Mouse (Mus musculus): ENCODE data around the gene Llcfc1. TPM values are rescaled to one million over a fixed set of nuclear protein-coding genes. Genes with fewer than 3 reads are reported as not detected.

Gene Llcfc1
- polyA plus RNA-seq, 1 experiment from 2014 or later, result not detected

GRCm38 (mm10) chr6:41704123-41704522, 19.9 kb downstream of the Llcfc1 start, which contains the start of gene Kel:
TSS of gene Kel (minus strand) at chr6:41704339.
- WGBS, result 7% methylated on average over 1 of the region's 1 CpGs
- H3K27me3 ChIP-seq (ENCODE audit: control insufficient read depth, insufficient read depth, low read length), result no peaks in the 10 kb centered on the region
- no peak within 1 kb of the TSS for H3K4me3 ChIP-seq (ENCODE audit: control insufficient read depth in 1 of 2, insufficient read depth in 1 of 2, low read depth in 1 of 2, low read length in 2 of 2)
- H3K9ac ChIP-seq (ENCODE audit: low read length), result no peak within 1 kb of the TSS
- H3K4me2 ChIP-seq (ENCODE audit: low read length), result no peak within 1 kb of the TSS
- no peak for ATAC-seq (ENCODE audit: insufficient number of reproducible peaks, insufficient read depth, low FRiP score, low read depth)
- H3K27ac ChIP-seq (replicated peaks in 1 of 2; ENCODE audit: control insufficient read depth in 1 of 2, insufficient read depth in 1 of 2, low read depth in 2 of 2, low read length in 2 of 2), result no peak within 1 kb of the TSS
- H3K4me1 ChIP-seq (ENCODE audit: control insufficient read depth in 2 of 2, insufficient read depth in 2 of 2, low read length in 2 of 2), result no peaks in the 10 kb centered on the region
- no peaks in the 10 kb centered on the region for H3K9me3 ChIP-seq (ENCODE audit: control insufficient read depth, low read length)
- no peaks in the 10 kb centered on the region for H3K36me3 ChIP-seq (ENCODE audit: control insufficient read depth, insufficient read depth, low read length)

GRCm38 (mm10) chr6:41706275-41706674, 22.0 kb downstream of the Llcfc1 start:
- ATAC-seq (ENCODE audit: insufficient number of reproducible peaks, insufficient read depth, low FRiP score, low read depth), result no peak

GRCm38 (mm10) chr6:41710281-41710680, 26.1 kb downstream of the Llcfc1 start:
- Histone ChIP-seq H3K9me3 (ENCODE audit: control insufficient read depth, low read length) (no peaks in the 10 kb centered on the region), H3K9ac (ENCODE audit: low read length) (no peak overlapping the region), H3K4me2 (ENCODE audit: low read length) (no peak overlapping the region), H3K4me1 (ENCODE audit: control insufficient read depth in 2 of 2, insufficient read depth in 2 of 2, low read length in 2 of 2) (no peaks in the 10 kb centered on the region), H3K27me3 (ENCODE audit: control insufficient read depth, insufficient read depth, low read length) (no peaks in the 10 kb centered on the region), H3K27ac (replicated peaks in 1 of 2; ENCODE audit: control insufficient read depth in 1 of 2, insufficient read depth in 1 of 2, low read depth in 2 of 2, low read length in 2 of 2) (no peak overlapping the region), H3K4me3 (ENCODE audit: control insufficient read depth in 1 of 2, insufficient read depth in 1 of 2, low read depth in 1 of 2, low read length in 2 of 2) (no peak overlapping the region), H3K36me3 (ENCODE audit: control insufficient read depth, insufficient read depth, low read length) (no peaks in the 10 kb centered on the region)
- no peak for ATAC-seq (ENCODE audit: insufficient number of reproducible peaks, insufficient read depth, low FRiP score, low read depth)
- WGBS, result 65% methylated on average over 1 of the region's 1 CpGs

More at GRCm38 (mm10) chr6:41706275-41706674, 22.0 kb downstream of the Llcfc1 start:
- no peak overlapping the region for H3K27ac ChIP-seq (replicated peaks in 1 of 2; ENCODE audit: control insufficient read depth in 1 of 2, insufficient read depth in 1 of 2, low read depth in 2 of 2, low read length in 2 of 2)
- H3K36me3 ChIP-seq (ENCODE audit: control insufficient read depth, insufficient read depth, low read length), result no peaks in the 10 kb centered on the region
- no peaks in the 10 kb centered on the region for H3K9me3 ChIP-seq (ENCODE audit: control insufficient read depth, low read length)
- WGBS, result 71% methylated on average over 7 of the region's 7 CpGs
- no peak overlapping the region for H3K4me3 ChIP-seq (ENCODE audit: control insufficient read depth in 1 of 2, insufficient read depth in 1 of 2, low read depth in 1 of 2, low read length in 2 of 2)
- H3K4me1 ChIP-seq (ENCODE audit: control insufficient read depth in 2 of 2, insufficient read depth in 2 of 2, low read length in 2 of 2), result no peaks in the 10 kb centered on the region
- H3K9ac ChIP-seq (ENCODE audit: low read length), result no peak overlapping the region
- no peaks in the 10 kb centered on the region for H3K27me3 ChIP-seq (ENCODE audit: control insufficient read depth, insufficient read depth, low read length)
- H3K4me2 ChIP-seq (ENCODE audit: low read length), result no peak overlapping the region

- H3K4me2 ChIP-seq (ENCODE audit: low read length), result no peak overlapping the region
- H3K27ac ChIP-seq (replicated peaks in 1 of 2; ENCODE audit: control insufficient read depth in 1 of 2, insufficient read depth in 1 of 2, low read depth in 2 of 2, low read length in 2 of 2), result no peak overlapping the region
- H3K4me3 ChIP-seq (ENCODE audit: control insufficient read depth in 1 of 2, insufficient read depth in 1 of 2, low read depth in 1 of 2, low read length in 2 of 2), result no peak overlapping the region
- 65% methylated on average over 2 of the region's 2 CpGs for WGBS
- no peaks in the 10 kb centered on the region for H3K9me3 ChIP-seq (ENCODE audit: control insufficient read depth, low read length)
- no peaks in the 10 kb centered on the region for H3K4me1 ChIP-seq (ENCODE audit: control insufficient read depth in 2 of 2, insufficient read depth in 2 of 2, low read length in 2 of 2)
- H3K36me3 ChIP-seq (ENCODE audit: control insufficient read depth, insufficient read depth, low read length), result no peaks in the 10 kb centered on the region
- H3K9ac ChIP-seq (ENCODE audit: low read length), result no peak overlapping the region
- no peaks in the 10 kb centered on the region for H3K27me3 ChIP-seq (ENCODE audit: control insufficient read depth, insufficient read depth, low read length)
- no peak for ATAC-seq (ENCODE audit: insufficient number of reproducible peaks, insufficient read depth, low FRiP score, low read depth)
Measured at GRCm38 (mm10) chr6:41721430-41721829, 37.2 kb downstream of the Llcfc1 start.

GRCm38 (mm10) chr6:41727989-41728609, 43.9 kb downstream of the Llcfc1 start:
- Histone ChIP-seq H3K9me3 (ENCODE audit: control insufficient read depth, low read length) (no peaks in the 10 kb centered on the region), H3K36me3 (ENCODE audit: control insufficient read depth, insufficient read depth, low read length) (no peaks in the 10 kb centered on the region), H3K27me3 (ENCODE audit: control insufficient read depth, insufficient read depth, low read length) (no peaks in the 10 kb centered on the region), H3K27ac (replicated peaks in 1 of 2; ENCODE audit: control insufficient read depth in 1 of 2, insufficient read depth in 1 of 2, low read depth in 2 of 2, low read length in 2 of 2) (no peak overlapping the region), H3K9ac (ENCODE audit: low read length) (no peak overlapping the region), H3K4me3 (ENCODE audit: control insufficient read depth in 1 of 2, insufficient read depth in 1 of 2, low read depth in 1 of 2, low read length in 2 of 2) (no peak overlapping the region), H3K4me2 (ENCODE audit: low read length) (no peak overlapping the region), H3K4me1 (ENCODE audit: control insufficient read depth in 2 of 2, insufficient read depth in 2 of 2, low read length in 2 of 2) (no peaks in the 10 kb centered on the region)
- ATAC-seq (ENCODE audit: insufficient number of reproducible peaks, insufficient read depth, low FRiP score, low read depth), result no peak
- 71% methylated on average over 1 of the region's 1 CpGs for WGBS

- H3K36me3 ChIP-seq (ENCODE audit: control insufficient read depth, insufficient read depth, low read length), result no peaks in the 10 kb centered on the region
- no peak overlapping the region for H3K9ac ChIP-seq (ENCODE audit: low read length)
- 85% methylated on average over 5 of the region's 5 CpGs for WGBS
- no peak overlapping the region for H3K4me2 ChIP-seq (ENCODE audit: low read length)
- H3K27ac ChIP-seq (replicated peaks in 1 of 2; ENCODE audit: control insufficient read depth in 1 of 2, insufficient read depth in 1 of 2, low read depth in 2 of 2, low read length in 2 of 2), result no peak overlapping the region
- ATAC-seq (ENCODE audit: insufficient number of reproducible peaks, insufficient read depth, low FRiP score, low read depth), result no peak
- H3K27me3 ChIP-seq (ENCODE audit: control insufficient read depth, insufficient read depth, low read length), result no peaks in the 10 kb centered on the region
- no peak overlapping the region for H3K4me3 ChIP-seq (ENCODE audit: control insufficient read depth in 1 of 2, insufficient read depth in 1 of 2, low read depth in 1 of 2, low read length in 2 of 2)
- no peaks in the 10 kb centered on the region for H3K4me1 ChIP-seq (ENCODE audit: control insufficient read depth in 2 of 2, insufficient read depth in 2 of 2, low read length in 2 of 2)
- no peaks in the 10 kb centered on the region for H3K9me3 ChIP-seq (ENCODE audit: control insufficient read depth, low read length)
Measured at GRCm38 (mm10) chr6:41734719-41735470, 50.7 kb downstream of the Llcfc1 start.

Data from heart, embryonic 14.5 days (tissue).